Mouse (Mus musculus): ENCODE data around the gene Gm5965. TPM values are rescaled to one million over a fixed set of nuclear protein-coding genes. Genes with fewer than 3 reads are reported as not detected.
"Not testable (repeated sequence)": the region's sequence is repeated elsewhere in the genome, so short reads cannot be mapped to it uniquely, and the experiment has no call there.

Gm5965 gene
- not detected in 2 replicates for polyA plus RNA-seq (2014; fragmentation: Nextera tagmentation; extraction: Ambion mirVana)

GRCm38 (mm10) chr16:88777596-88777995 lies at the start of gene Gm5965:
Gm5965 (plus strand) TSS chr16:88777896.
- WGBS = 81% methylated on average over 5 of the region's 6 CpGs
- Histone ChIP-seq H3K4me3 (ENCODE audit: low read depth, low read length) (no peak within 1 kb of the TSS), H3K4me1 (replicated peaks; ENCODE audit: control insufficient read depth, insufficient read depth, low read length) (no peaks in the 10 kb centered on the region), H3K4me2 (no peak within 1 kb of the TSS), H3K27ac (ENCODE audit: low read depth, low read length) (no peak within 1 kb of the TSS), H3K36me3 (ENCODE audit: control insufficient read depth, insufficient read depth, low read length) (no peaks in the 10 kb centered on the region), H3K27me3 (replicated peaks; ENCODE audit: control insufficient read depth, insufficient read depth, low read length) (no peaks in the 10 kb centered on the region), H3K9ac (ENCODE audit: low read depth, low read length) (no peak within 1 kb of the TSS), H3K9me3 (ENCODE audit: control insufficient read depth, low read length) (no peaks in the 10 kb centered on the region)
- ATAC-seq (replicated peaks; ENCODE audit: low FRiP score) = no peak
- no peak for DNase-seq (ENCODE audit: low spot score)

- Histone ChIP-seq H3K27ac (ENCODE audit: low read depth, low read length) (no peak within 1 kb of the TSS), H3K9me3 (ENCODE audit: control insufficient read depth, low read length) (no peaks in the 10 kb centered on the region), H3K36me3 (ENCODE audit: control insufficient read depth, insufficient read depth, low read length) (no peaks in the 10 kb centered on the region), H3K9ac (ENCODE audit: low read depth, low read length) (no peak within 1 kb of the TSS), H3K4me1 (replicated peaks; ENCODE audit: control insufficient read depth, insufficient read depth, low read length) (no peaks in the 10 kb centered on the region), H3K4me2 (no peak within 1 kb of the TSS), H3K27me3 (replicated peaks; ENCODE audit: control insufficient read depth, insufficient read depth, low read length) (no peaks in the 10 kb centered on the region), H3K4me3 (ENCODE audit: low read depth, low read length) (no peak within 1 kb of the TSS)
- 68% methylated on average over 4 of the region's 4 CpGs for WGBS
- DNase-seq (ENCODE audit: low spot score) (no peak), ATAC-seq (replicated peaks; ENCODE audit: low FRiP score) (no peak)
Measured at GRCm38 (mm10) chr16:88728812-88729275, 48.9 kb upstream of the Gm5965 start, which contains the start of gene Krtap13-1. Krtap13-1 (plus strand) TSS chr16:88728862.

- Histone ChIP-seq H3K27me3 (replicated peaks; ENCODE audit: control insufficient read depth, insufficient read depth, low read length) (no peaks in the 10 kb centered on the region), H3K9ac (ENCODE audit: low read depth, low read length) (no peak overlapping the region), H3K4me3 (ENCODE audit: low read depth, low read length) (no peak overlapping the region), H3K4me1 (replicated peaks; ENCODE audit: control insufficient read depth, insufficient read depth, low read length) (no peaks in the 10 kb centered on the region), H3K36me3 (ENCODE audit: control insufficient read depth, insufficient read depth, low read length) (no peaks in the 10 kb centered on the region), H3K4me2 (no peak overlapping the region), H3K27ac (ENCODE audit: low read depth, low read length) (no peak overlapping the region), H3K9me3 (ENCODE audit: control insufficient read depth, low read length) (no peaks in the 10 kb centered on the region)
- DNase-seq (ENCODE audit: low spot score) (no peak), ATAC-seq (replicated peaks; ENCODE audit: low FRiP score) (no peak)
- WGBS = 62% methylated on average over 2 of the region's 2 CpGs
Measured at GRCm38 (mm10) chr16:88735391-88735790, 42.3 kb upstream of the Gm5965 start.

- Histone ChIP-seq H3K9me3 (ENCODE audit: control insufficient read depth, low read length) (no peaks in the 10 kb centered on the region), H3K36me3 (ENCODE audit: control insufficient read depth, insufficient read depth, low read length) (no peaks in the 10 kb centered on the region), H3K4me1 (replicated peaks; ENCODE audit: control insufficient read depth, insufficient read depth, low read length) (no peaks in the 10 kb centered on the region), H3K4me3 (ENCODE audit: low read depth, low read length) (no peak overlapping the region), H3K27ac (ENCODE audit: low read depth, low read length) (no peak overlapping the region), H3K9ac (ENCODE audit: low read depth, low read length) (no peak overlapping the region), H3K27me3 (replicated peaks; ENCODE audit: control insufficient read depth, insufficient read depth, low read length) (no peaks in the 10 kb centered on the region), H3K4me2 (no peak overlapping the region)
- ATAC-seq (replicated peaks; ENCODE audit: low FRiP score) = no peak
- DNase-seq (ENCODE audit: low spot score) = no peak
- 72% methylated on average over 4 of the region's 4 CpGs for WGBS
Measured at GRCm38 (mm10) chr16:88744750-88745340, 32.9 kb upstream of the Gm5965 start.

- Histone ChIP-seq H3K4me2 (no peak overlapping the region), H3K9me3 (ENCODE audit: control insufficient read depth, low read length) (no peaks in the 10 kb centered on the region), H3K27me3 (replicated peaks; ENCODE audit: control insufficient read depth, insufficient read depth, low read length) (no peaks in the 10 kb centered on the region), H3K27ac (ENCODE audit: low read depth, low read length) (no peak overlapping the region), H3K36me3 (ENCODE audit: control insufficient read depth, insufficient read depth, low read length) (no peaks in the 10 kb centered on the region), H3K9ac (ENCODE audit: low read depth, low read length) (no peak overlapping the region), H3K4me3 (ENCODE audit: low read depth, low read length) (no peak overlapping the region), H3K4me1 (replicated peaks; ENCODE audit: control insufficient read depth, insufficient read depth, low read length) (no peaks in the 10 kb centered on the region)
- WGBS = 76% methylated on average over 4 of the region's 4 CpGs
- ATAC-seq (replicated peaks; ENCODE audit: low FRiP score) (no peak), DNase-seq (ENCODE audit: low spot score) (no peak)
Measured at GRCm38 (mm10) chr16:88747943-88748342, 29.8 kb upstream of the Gm5965 start.

GRCm38 (mm10) chr16:88751535-88751934 lies 26.2 kb upstream of the Gm5965 start, which contains the start of gene Krtap13:
Krtap13 (minus strand) TSS chr16:88751635.
- not testable (repeated sequence) for H3K27me3 ChIP-seq (replicated peaks; ENCODE audit: control insufficient read depth, insufficient read depth, low read length); H3K9me3 ChIP-seq (ENCODE audit: control insufficient read depth, low read length); DNase-seq (ENCODE audit: low spot score); H3K4me2 ChIP-seq; H3K36me3 ChIP-seq (ENCODE audit: control insufficient read depth, insufficient read depth, low read length); H3K9ac ChIP-seq (ENCODE audit: low read depth, low read length); H3K27ac ChIP-seq (ENCODE audit: low read depth, low read length); H3K4me3 ChIP-seq (ENCODE audit: low read depth, low read length); H3K4me1 ChIP-seq (replicated peaks; ENCODE audit: control insufficient read depth, insufficient read depth, low read length); ATAC-seq (replicated peaks; ENCODE audit: low FRiP score)
- WGBS = 82% methylated on average over 3 of the region's 3 CpGs

GRCm38 (mm10) chr16:88758547-88758946 lies 19.1 kb upstream of the Gm5965 start, which contains the start of gene 2310034C09Rik:
2310034C09Rik (plus strand) TSS chr16:88758847.
- 85% methylated on average over 3 of the region's 3 CpGs for WGBS
- not testable (repeated sequence) for H3K4me2 ChIP-seq; H3K4me1 ChIP-seq (replicated peaks; ENCODE audit: control insufficient read depth, insufficient read depth, low read length); H3K27ac ChIP-seq (ENCODE audit: low read depth, low read length); H3K9me3 ChIP-seq (ENCODE audit: control insufficient read depth, low read length); H3K9ac ChIP-seq (ENCODE audit: low read depth, low read length); DNase-seq (ENCODE audit: low spot score); H3K27me3 ChIP-seq (replicated peaks; ENCODE audit: control insufficient read depth, insufficient read depth, low read length); H3K4me3 ChIP-seq (ENCODE audit: low read depth, low read length); H3K36me3 ChIP-seq (ENCODE audit: control insufficient read depth, insufficient read depth, low read length); ATAC-seq (replicated peaks; ENCODE audit: low FRiP score)

- H3K27me3 ChIP-seq (replicated peaks; ENCODE audit: control insufficient read depth, insufficient read depth, low read length) = no peaks in the 10 kb centered on the region
- H3K36me3 ChIP-seq (ENCODE audit: control insufficient read depth, insufficient read depth, low read length) = no peaks in the 10 kb centered on the region
- H3K4me3 ChIP-seq (ENCODE audit: low read depth, low read length) = no peak within 1 kb of the TSS
- DNase-seq (ENCODE audit: low spot score) (no peak), ATAC-seq (replicated peaks; ENCODE audit: low FRiP score) (no peak)
- no peaks in the 10 kb centered on the region for H3K4me1 ChIP-seq (replicated peaks; ENCODE audit: control insufficient read depth, insufficient read depth, low read length)
- no peaks in the 10 kb centered on the region for H3K9me3 ChIP-seq (ENCODE audit: control insufficient read depth, low read length)
- no peak within 1 kb of the TSS for H3K4me2 ChIP-seq
- WGBS = 76% methylated on average over 2 of the region's 2 CpGs
- no peak within 1 kb of the TSS for H3K9ac ChIP-seq (ENCODE audit: low read depth, low read length)
- no peak within 1 kb of the TSS for H3K27ac ChIP-seq (ENCODE audit: low read depth, low read length)
Measured at GRCm38 (mm10) chr16:88774106-88774505, 3.6 kb upstream of the Gm5965 start, which contains the start of gene 2310057N15Rik. 2310057N15Rik (minus strand) TSS chr16:88774206.

GRCm38 (mm10) chr16:88786786-88787185 lies 9.1 kb downstream of the Gm5965 start:
- no peak overlapping the region for H3K9ac ChIP-seq (ENCODE audit: low read depth, low read length)
- no peaks in the 10 kb centered on the region for H3K4me1 ChIP-seq (replicated peaks; ENCODE audit: control insufficient read depth, insufficient read depth, low read length)
- no peaks in the 10 kb centered on the region for H3K9me3 ChIP-seq (ENCODE audit: control insufficient read depth, low read length)
- ATAC-seq (replicated peaks; ENCODE audit: low FRiP score) (no peak), DNase-seq (ENCODE audit: low spot score) (no peak)
- no peaks in the 10 kb centered on the region for H3K27me3 ChIP-seq (replicated peaks; ENCODE audit: control insufficient read depth, insufficient read depth, low read length)
- H3K4me3 ChIP-seq (ENCODE audit: low read depth, low read length) = no peak overlapping the region
- no peaks in the 10 kb centered on the region for H3K36me3 ChIP-seq (ENCODE audit: control insufficient read depth, insufficient read depth, low read length)
- 77% methylated on average over 2 of the region's 2 CpGs for WGBS
- H3K4me2 ChIP-seq = no peak overlapping the region
- H3K27ac ChIP-seq (ENCODE audit: low read depth, low read length) = no peak overlapping the region

All from liver, embryonic 11.5 days (tissue).